Mouse (Mus musculus) frontal cortex, adult 2 months (tissue): ENCODE data around the gene Kcnmb4. TPM values are rescaled to one million over a fixed set of nuclear protein-coding genes. Genes with fewer than 3 reads are reported as not detected.

Experiments used
- DNase-seq, 2 experiments: peaks; one replicate each; pipeline ENCODE4 v3.0.0; 2022; ENCODE audit warnings: low spot score in 1 of 2; ENCODE audit errors: extremely low spot score in 1 of 2
- polyA plus RNA-seq: library from polyadenylated mRNA; depleted of rRNA; stranded (reverse); fragments of >200 nt; gene quantifications from 2 replicates; pipeline ENCODE4 v1.2.3, GENCODE M21; 2012; rRNA removed

Kcnmb4 gene
- 108 and 112 TPM in 2 replicates for polyA plus RNA-seq

- peak in 1 of 2 experiments; percentile 71 for DNase-seq
Measured at GRCm38 (mm10) chr10:116473759-116474549, at the start of gene Kcnmb4. Gene Kcnmb4 (minus strand): TSS chr10:116473878.

- no peak for DNase-seq
Measured at GRCm38 (mm10) chr10:116519588-116519987, 45.9 kb upstream of the Kcnmb4 start.

GRCm38 (mm10) chr10:116515590-116515989 is 41.9 kb upstream of the Kcnmb4 start:
- no peak for DNase-seq

GRCm38 (mm10) chr10:116515158-116515557 is 41.5 kb upstream of the Kcnmb4 start:
- DNase-seq = no peak

GRCm38 (mm10) chr10:116513254-116513635 is 39.6 kb upstream of the Kcnmb4 start:
- no peak for DNase-seq

- DNase-seq = no peak
Measured at GRCm38 (mm10) chr10:116512521-116513253, 39.0 kb upstream of the Kcnmb4 start.

- no peak for DNase-seq
Measured at GRCm38 (mm10) chr10:116505303-116506014, 31.8 kb upstream of the Kcnmb4 start.

GRCm38 (mm10) chr10:116492768-116493167 is 19.1 kb upstream of the Kcnmb4 start:
- no peak for DNase-seq

- DNase-seq = peak in 1 of 2 experiments; percentile 47
Measured at GRCm38 (mm10) chr10:116486895-116487747, 13.4 kb upstream of the Kcnmb4 start.

GRCm38 (mm10) chr10:116481917-116482316 is 8.2 kb upstream of the Kcnmb4 start:
- no peak for DNase-seq

GRCm38 (mm10) chr10:116480988-116481387 is 7.3 kb upstream of the Kcnmb4 start:
- DNase-seq = no peak

GRCm38 (mm10) chr10:116476559-116476958 is 2.9 kb upstream of the Kcnmb4 start:
- DNase-seq = no peak

- no peak for DNase-seq
Measured at GRCm38 (mm10) chr10:116475725-116476124, 2.0 kb upstream of the Kcnmb4 start.

GRCm38 (mm10) chr10:116473071-116473758 is 463 bp downstream of the Kcnmb4 start:
- peak in 1 of 2 experiments; percentile 53 for DNase-seq

GRCm38 (mm10) chr10:116472579-116472978 is 1.1 kb downstream of the Kcnmb4 start:
- no peak for DNase-seq

GRCm38 (mm10) chr10:116470306-116470925 is 3.3 kb downstream of the Kcnmb4 start:
- no peak for DNase-seq

GRCm38 (mm10) chr10:116468094-116468493 is 5.6 kb downstream of the Kcnmb4 start:
- no peak for DNase-seq

GRCm38 (mm10) chr10:116463753-116464345 is 9.8 kb downstream of the Kcnmb4 start:
- DNase-seq = no peak

GRCm38 (mm10) chr10:116461443-116461842 is 12.2 kb downstream of the Kcnmb4 start:
- no peak for DNase-seq
